Mouse (Mus musculus): ENCODE measurements around the gene Fgf6. TPM values are rescaled to one million over a fixed set of nuclear protein-coding genes. Genes with fewer than 3 reads are reported as not detected.

Fgf6 gene
- total and polyA plus RNA-seq, 3 experiments: not detected

- no peak overlapping the region for H3K27ac ChIP-seq (ENCODE audit: insufficient read depth, low read depth)
- peaks cover 28% of the 10 kb centered on the region for H3K27me3 ChIP-seq (replicated peaks)
- DNase-seq (ENCODE audit: extremely low read depth): no peak
- no peak overlapping the region for H3K9ac ChIP-seq (ENCODE audit: insufficient read depth, low read depth)
- H3K4me2 ChIP-seq (ENCODE audit: insufficient read depth, low read depth, poor library complexity, severe bottlenecking): no peak overlapping the region
- in situ Hi-C loops (cut with MboI; ENCODE audit: low pct_ligation_motif_present, low pct_unique_long_range_greater_than_20kb, low sequenced_read_pairs) (no loop called here), dilution Hi-C loops (cut with MboI; ENCODE audit: extremely low pct_ligation_motif_present, extremely low pct_unique_long_range_greater_than_20kb, low sequenced_read_pairs) (no loop called here)
- no peaks in the 10 kb centered on the region for H3K36me3 ChIP-seq (replicated peaks in 1 of 2; ENCODE audit: control insufficient read depth in 1 of 2, insufficient read depth in 1 of 2, low read length in 1 of 2)
- no peak for TF ChIP-seq NRF1 (IDR thresholded peaks at IDR 0.05; ENCODE audit: low read depth, low read length)
- TF ChIP-seq KAT2A (IDR thresholded peaks at IDR 0.05; ENCODE audit: insufficient replicate concordance, low read length): no peak
- TF ChIP-seq CHD1 (IDR thresholded peaks at IDR 0.05; ENCODE audit: low read depth, low read length): no peak
- TF ChIP-seq MXI1 (IDR thresholded peaks at IDR 0.05; ENCODE audit: low read depth, low read length): no peak
- no peak for TF ChIP-seq MAFK (IDR thresholded peaks at IDR 0.05; ENCODE audit: insufficient replicate concordance, low read length)
- TF ChIP-seq EP300 (IDR thresholded peaks at IDR 0.05; ENCODE audit: low read length): no peak
- TF ChIP-seq CHD2 (IDR thresholded peaks at IDR 0.05; ENCODE audit: low read length): no peak
- TF ChIP-seq ZC3H11A (IDR thresholded peaks at IDR 0.05; ENCODE audit: low read depth, low read length): no peak
- TF ChIP-seq UBTF (IDR thresholded peaks at IDR 0.05; ENCODE audit: low read depth, low read length): no peak
- TF ChIP-seq SMC3 (IDR thresholded peaks at IDR 0.05; ENCODE audit: low read depth, low read length): no peak
- TF ChIP-seq JUN (IDR thresholded peaks at IDR 0.05; ENCODE audit: insufficient read depth, low read depth, low read length): no peak
- TF ChIP-seq HCFC1 (IDR thresholded peaks at IDR 0.05; ENCODE audit: low read depth, low read length): no peak
- H3K9me3 ChIP-seq (replicated peaks; ENCODE audit: low read length): no peaks in the 10 kb centered on the region
- H3K79me2 ChIP-seq (replicated peaks; ENCODE audit: control insufficient read depth, extremely low read depth, insufficient read depth, poor library complexity, severe bottlenecking): no peaks in the 10 kb centered on the region
- H3K4me3 ChIP-seq (replicated peaks in 1 of 3; ENCODE audit: low read depth in 2 of 3, low read length in 2 of 3, poor library complexity in 1 of 3): no peak overlapping the region
- no peaks in the 10 kb centered on the region for H3K4me1 ChIP-seq (ENCODE audit: control insufficient read depth in 1 of 2, insufficient read depth in 2 of 2)
Measured at GRCm38 (mm10) chr6:127050847-127051246, 35.5 kb downstream of the Fgf6 start.

GRCm38 (mm10) chr6:127056990-127057588, 41.7 kb downstream of the Fgf6 start:
- dilution Hi-C loops (cut with MboI; ENCODE audit: extremely low pct_ligation_motif_present, extremely low pct_unique_long_range_greater_than_20kb, low sequenced_read_pairs): no loop called here
- no peaks in the 10 kb centered on the region for H3K79me2 ChIP-seq (replicated peaks; ENCODE audit: control insufficient read depth, extremely low read depth, insufficient read depth, poor library complexity, severe bottlenecking)
- DNase-seq (ENCODE audit: extremely low read depth): no peak
- no peak for TF ChIP-seq EP300 (IDR thresholded peaks at IDR 0.05; ENCODE audit: low read length)
- TF ChIP-seq PAX5 (IDR thresholded peaks at IDR 0.05; ENCODE audit: low read length): no peak
- no peak for TF ChIP-seq UBTF (IDR thresholded peaks at IDR 0.05; ENCODE audit: low read depth, low read length)
- no peak for TF ChIP-seq ZKSCAN1 (IDR thresholded peaks at IDR 0.05; ENCODE audit: borderline replicate concordance, low read depth, low read length)
- no peak for TF ChIP-seq MXI1 (IDR thresholded peaks at IDR 0.05; ENCODE audit: low read depth, low read length)
- no peak for TF ChIP-seq RCOR1 (conservative IDR thresholded peaks at IDR 0.05; ENCODE audit: low read depth, low read length)
- TF ChIP-seq ZMIZ1 (IDR thresholded peaks at IDR 0.05; ENCODE audit: low read depth, low read length): no peak
- TF ChIP-seq HCFC1 (IDR thresholded peaks at IDR 0.05; ENCODE audit: low read depth, low read length): no peak
- TF ChIP-seq RAD21 (IDR thresholded peaks at IDR 0.05; ENCODE audit: low read depth, low read length): no peak
- no peak for TF ChIP-seq MAX (IDR thresholded peaks at IDR 0.05; ENCODE audit: low read length)
- no peak for TF ChIP-seq MYC (IDR thresholded peaks at IDR 0.05; ENCODE audit: low read depth, low read length)
- no peak for TF ChIP-seq BHLHE40 (IDR thresholded peaks at IDR 0.05; ENCODE audit: low read depth, low read length)
- TF ChIP-seq POLR2AphosphoS2 (IDR thresholded peaks at IDR 0.05; ENCODE audit: low read depth, low read length): no peak
- no peak for TF ChIP-seq ZNF384 (IDR thresholded peaks at IDR 0.05; ENCODE audit: low read depth, low read length)
- no peak for TF ChIP-seq USF1 (IDR thresholded peaks at IDR 0.05; ENCODE audit: low read depth, low read length)
- no peak for TF ChIP-seq IRF4 (IDR thresholded peaks at IDR 0.05; ENCODE audit: low read depth, low read length)
- no peak overlapping the region for H3K4me3 ChIP-seq (replicated peaks in 1 of 3; ENCODE audit: low read depth in 2 of 3, low read length in 2 of 3, poor library complexity in 1 of 3)
- H3K9ac ChIP-seq (ENCODE audit: insufficient read depth, low read depth): no peak overlapping the region
- in situ Hi-C loops (cut with MboI; ENCODE audit: low pct_ligation_motif_present, low pct_unique_long_range_greater_than_20kb, low sequenced_read_pairs): no loop called here
- H3K27ac ChIP-seq (ENCODE audit: insufficient read depth, low read depth): no peak overlapping the region
- H3K27me3 ChIP-seq (replicated peaks): peaks cover 18% of the 10 kb centered on the region
- no peak overlapping the region for H3K4me2 ChIP-seq (ENCODE audit: insufficient read depth, low read depth, poor library complexity, severe bottlenecking)
- H3K9me3 ChIP-seq (replicated peaks; ENCODE audit: low read length): no peaks in the 10 kb centered on the region
- H3K4me1 ChIP-seq (ENCODE audit: control insufficient read depth in 1 of 2, insufficient read depth in 2 of 2): peaks cover 0 to 2% of the 10 kb centered on the region in 2 experiments; a peak in 1 of 4 replicates
- no peaks in the 10 kb centered on the region for H3K36me3 ChIP-seq (replicated peaks in 1 of 2; ENCODE audit: control insufficient read depth in 1 of 2, insufficient read depth in 1 of 2, low read length in 1 of 2)

Data from CH12.LX (cell line).